Mouse (Mus musculus) adrenal gland, postnatal 14 days (tissue): ENCODE measurements around the gene Tspan9. TPM values are rescaled to one million over a fixed set of nuclear protein-coding genes. Genes with fewer than 3 reads are reported as not detected.

Experiments used
- DNase-seq: peaks from one replicate; pipeline ENCODE4 v3.0.0; 2021; ENCODE audit warnings: mixed read lengths
- total RNA-seq: library from RNA; stranded (reverse); gene quantifications from 2 replicates; pipeline ENCODE4 v1.2.3, GENCODE M21; 2021

Tspan9 gene
- total RNA-seq, 1 experiment from 2014 or later = 59.0 TPM

DNA sequence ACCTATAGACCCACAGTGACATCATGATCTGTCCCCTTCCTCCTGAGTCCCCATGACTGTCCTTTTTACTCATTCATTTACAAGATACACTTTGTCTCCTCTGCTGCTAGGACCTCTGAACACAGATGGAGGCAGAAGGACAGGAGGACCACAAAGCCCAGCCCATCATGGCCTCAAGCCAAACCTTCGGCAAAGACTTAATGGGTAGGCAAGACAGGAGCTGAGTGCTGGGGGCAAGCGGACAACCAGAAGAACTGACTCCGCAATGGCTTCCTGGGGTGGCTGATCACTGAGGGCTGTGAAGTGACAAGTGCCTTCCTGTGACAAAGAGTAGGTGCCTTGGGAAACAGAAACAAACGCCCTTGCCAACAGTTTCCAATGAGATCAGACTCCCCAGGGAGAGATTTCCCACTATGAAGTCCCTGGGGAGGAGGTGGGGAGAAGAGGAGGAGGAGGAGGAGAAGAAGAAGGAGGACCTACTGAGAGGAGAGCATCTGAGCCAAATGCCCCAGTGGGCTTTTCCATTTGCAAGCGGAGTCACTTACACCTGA, 67.9 kb downstream of the Tspan9 start:
- DNase-seq = no peak

DNA sequence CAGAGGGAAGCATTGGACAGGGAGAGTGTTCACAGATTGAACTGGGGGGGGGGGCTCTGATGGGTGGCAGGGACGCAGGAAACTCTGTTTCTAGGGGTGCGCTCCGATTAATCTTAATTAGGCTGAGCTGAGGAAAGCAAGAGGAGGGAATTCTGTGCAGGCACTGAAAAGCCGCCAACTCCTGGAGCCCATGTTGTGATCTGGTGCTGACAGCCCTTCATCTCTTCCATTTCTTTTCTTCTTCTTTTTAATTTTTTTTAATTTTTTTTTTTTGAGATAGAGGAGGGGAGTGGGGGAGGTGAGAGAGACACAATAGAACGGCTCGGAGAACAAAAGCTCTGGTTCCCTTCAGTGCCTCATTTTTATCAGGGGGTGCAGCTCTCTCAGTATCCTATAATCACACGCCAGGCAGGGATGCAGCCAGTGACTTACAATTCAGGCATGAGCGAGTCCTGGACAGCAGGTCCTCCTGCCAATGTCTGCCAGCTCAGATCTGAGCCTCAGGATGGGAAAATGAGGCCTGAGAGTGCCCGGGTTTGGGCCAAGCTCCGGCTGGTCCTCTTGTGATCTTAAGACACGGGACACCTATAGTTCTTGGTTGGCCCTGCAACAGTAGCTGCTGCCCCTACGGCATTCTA, 72.4 kb downstream of the Tspan9 start:
- DNase-seq = no peak

DNA sequence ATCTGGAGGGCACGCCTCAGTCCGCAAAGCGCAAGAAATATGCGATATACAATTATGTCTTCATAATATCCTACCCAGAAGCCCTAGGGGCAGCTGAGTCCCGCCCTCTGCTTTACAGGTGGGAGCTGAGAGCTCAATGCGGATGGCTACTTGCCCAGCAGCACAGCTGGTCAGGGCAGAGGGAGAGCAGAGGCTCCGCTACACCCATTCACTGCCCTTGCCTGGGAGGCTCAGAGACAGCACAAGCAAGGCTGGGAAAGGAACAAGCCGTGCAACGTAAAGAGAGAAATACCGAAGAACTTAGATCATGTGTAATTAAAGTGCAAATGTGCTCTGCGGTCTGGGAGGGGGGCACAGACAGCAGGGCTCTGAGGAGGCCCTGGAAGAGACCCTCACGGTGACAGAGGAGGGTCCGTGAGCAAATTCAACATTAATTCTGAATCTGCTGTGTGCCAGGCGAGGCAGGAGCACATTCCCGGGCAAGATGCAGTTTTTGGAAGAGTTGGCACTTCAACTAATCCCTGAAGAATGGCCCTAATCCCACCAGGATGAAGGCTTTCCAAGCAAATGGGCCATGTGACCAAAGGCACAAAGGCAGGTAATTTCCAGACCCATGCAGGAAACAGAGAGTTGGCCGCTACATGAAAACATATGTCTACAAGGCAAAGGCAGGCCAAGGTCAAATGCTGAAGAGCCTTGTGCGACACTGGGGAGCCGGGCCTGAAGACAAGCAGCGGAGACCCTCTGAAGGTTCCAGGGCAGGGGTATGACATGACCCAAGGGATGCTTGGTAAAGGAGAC, 73.1 kb downstream of the Tspan9 start:
- no peak for DNase-seq

DNA sequence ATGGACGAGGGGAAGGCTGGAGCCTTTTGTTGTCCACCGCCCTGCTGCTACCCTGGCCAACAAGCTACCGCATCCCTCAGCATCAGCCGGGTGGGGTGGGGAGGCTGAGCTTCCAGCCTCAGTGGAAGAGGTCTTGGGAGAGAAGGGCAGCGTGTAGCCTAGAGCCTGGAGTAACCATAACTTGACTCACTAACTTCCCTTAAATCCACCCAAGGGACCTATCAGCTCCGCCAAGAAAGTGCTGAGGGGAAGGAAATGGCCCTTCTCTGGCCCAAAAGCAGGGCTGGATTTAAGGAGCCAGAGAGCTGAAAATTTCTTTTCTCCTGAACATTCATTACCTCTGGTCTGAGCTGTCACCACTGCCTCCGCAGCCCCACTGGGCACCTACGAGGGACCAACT, 75.2 kb downstream of the Tspan9 start:
- no peak for DNase-seq

- peak; percentile 33 for DNase-seq
Observed at GRCm38 (mm10) chr6:128065982-128066381, 77.4 kb downstream of the Tspan9 start.

DNA sequence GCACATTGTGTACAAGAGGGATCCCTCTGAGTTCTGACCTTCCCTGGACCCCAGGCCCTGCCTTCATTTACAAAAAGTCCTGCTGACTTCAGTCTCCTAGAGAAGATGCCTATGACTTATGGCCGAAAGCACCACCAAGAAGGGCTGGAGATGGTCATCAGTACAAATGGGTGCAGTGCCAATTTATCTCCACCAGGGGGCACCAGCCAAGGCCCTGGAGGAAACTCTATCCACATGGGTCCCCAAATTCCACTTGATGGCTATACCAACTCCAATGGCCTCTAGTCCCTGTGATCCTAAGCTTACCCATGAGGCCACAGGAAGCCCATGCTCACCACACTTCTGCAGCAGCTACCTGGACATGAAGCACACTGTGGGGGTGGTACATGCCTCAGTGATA, 79.9 kb downstream of the Tspan9 start:
- DNase-seq = peak; percentile 72

GRCm38 (mm10) chr6:128062784-128063183, 80.6 kb downstream of the Tspan9 start:
- no peak for DNase-seq

- no peak for DNase-seq
Observed at GRCm38 (mm10) chr6:128062216-128062615, 81.2 kb downstream of the Tspan9 start.

DNA sequence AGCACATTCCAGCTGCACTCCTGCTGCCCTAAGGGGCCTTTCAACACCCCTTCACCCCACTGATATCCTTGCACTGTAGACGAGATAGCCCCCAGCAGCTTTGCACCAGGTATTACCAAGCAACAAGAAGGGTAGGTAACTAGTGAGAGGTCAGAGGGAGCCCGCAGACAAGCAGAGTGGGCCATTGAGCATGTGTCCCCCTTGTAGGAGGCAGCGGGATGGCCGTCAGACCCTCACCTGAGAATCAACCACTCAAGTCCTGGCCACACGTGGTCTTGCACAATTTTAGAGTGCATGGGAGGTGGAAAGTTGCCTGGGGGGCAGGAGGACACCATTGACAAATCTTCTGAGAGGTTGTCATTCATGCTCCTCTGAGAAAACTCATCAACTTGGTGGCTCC, 82.1 kb downstream of the Tspan9 start:
- DNase-seq = no peak

GRCm38 (mm10) chr6:128058570-128058969, 84.8 kb downstream of the Tspan9 start:
- no peak for DNase-seq

DNA sequence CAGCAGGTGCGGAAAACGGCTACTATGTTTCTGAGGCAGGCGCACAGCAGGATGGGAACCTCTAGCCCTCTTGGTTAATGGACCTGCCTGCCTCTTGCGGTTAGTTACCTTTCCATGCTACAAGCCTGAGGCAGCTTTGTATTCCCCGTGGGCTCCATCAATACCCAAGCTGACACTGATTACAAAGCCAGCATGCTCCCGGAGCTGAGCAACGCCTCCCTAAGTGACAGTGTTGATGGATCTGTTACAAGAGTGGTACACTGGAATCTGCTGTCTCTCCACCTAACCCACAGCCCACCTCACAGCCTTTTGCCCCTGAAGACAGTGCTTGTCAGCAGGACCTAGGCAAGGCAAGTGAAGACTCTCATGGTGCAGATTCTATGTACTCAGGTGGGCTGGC, 85.2 kb downstream of the Tspan9 start:
- no peak for DNase-seq

DNA sequence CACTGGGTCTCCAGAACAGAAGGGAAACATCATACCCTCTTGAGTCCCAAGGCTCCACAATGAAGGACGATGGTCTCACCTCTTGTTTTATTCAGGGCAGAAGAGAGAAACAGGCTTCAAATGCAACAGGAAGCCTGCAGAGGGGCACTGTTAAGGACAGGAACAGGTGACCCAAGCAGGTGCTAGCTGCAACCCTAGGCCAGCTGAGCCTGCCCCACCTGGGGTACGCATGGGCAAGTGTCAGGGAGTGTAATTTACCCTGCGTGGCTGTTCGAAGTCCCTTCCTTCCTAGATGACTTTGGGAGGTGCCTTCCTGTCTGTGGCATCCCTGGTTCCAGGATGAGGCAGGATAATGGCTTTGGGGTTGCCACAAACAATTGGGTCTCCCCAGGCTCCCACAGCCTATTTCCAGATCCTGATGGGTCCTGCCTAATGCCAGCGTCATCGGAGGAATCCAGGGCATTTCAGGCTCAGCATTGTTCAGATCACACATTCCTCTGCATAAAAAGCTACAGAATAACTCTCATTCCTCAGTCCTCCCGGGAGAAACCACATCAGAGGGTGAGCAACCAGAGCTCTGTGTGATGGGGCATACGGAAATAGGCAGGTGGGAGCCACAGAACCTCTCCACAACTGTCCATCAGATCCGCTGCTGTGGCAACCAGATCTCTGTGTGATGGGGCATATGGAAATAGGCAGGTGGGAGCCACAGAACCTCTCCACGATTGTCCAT, 90.2 kb downstream of the Tspan9 start:
- no peak for DNase-seq

DNA sequence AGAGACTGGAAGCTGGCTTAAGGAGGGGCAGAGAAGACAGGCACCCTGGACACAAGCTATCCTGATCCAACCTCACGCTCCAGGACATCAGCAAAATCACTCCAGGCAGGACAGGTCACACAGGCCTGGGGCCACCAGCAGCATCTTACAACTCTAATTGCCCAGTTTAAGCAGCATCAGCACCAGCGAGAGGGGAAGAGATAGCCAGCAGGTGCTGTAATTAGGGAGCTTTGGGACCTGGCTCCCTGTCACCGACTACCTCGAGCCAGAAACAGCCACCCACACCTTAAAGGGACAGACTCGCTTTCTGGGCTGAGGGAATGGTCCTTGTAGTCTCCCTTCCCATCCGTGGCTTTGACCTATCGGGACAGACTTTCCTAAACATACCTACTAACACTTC, 95.7 kb downstream of the Tspan9 start:
- DNase-seq = no peak

DNA sequence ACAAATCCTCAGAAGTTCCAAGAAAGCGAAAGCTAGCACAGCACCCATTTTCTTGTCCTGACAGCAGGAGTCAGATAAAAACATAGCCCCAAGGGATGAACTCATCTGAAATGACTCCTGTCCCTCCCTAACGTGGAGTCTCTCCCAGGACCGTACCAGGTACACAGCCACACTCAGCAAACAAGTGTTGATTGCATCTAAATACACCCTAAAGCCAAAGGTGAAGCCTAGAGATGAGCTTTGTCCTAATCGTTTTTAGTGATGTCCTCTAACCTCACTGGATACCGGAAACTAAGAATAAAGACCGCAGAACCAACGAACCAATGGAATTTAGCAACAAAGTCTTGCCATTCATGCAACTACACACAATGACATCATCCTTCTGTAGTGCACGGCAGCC, 96.2 kb downstream of the Tspan9 start:
- no peak for DNase-seq

- DNase-seq = no peak
Observed at GRCm38 (mm10) chr6:128046799-128047198, 96.6 kb downstream of the Tspan9 start.

GRCm38 (mm10) chr6:128044691-128045090, 98.7 kb downstream of the Tspan9 start:
- DNase-seq = no peak

DNA sequence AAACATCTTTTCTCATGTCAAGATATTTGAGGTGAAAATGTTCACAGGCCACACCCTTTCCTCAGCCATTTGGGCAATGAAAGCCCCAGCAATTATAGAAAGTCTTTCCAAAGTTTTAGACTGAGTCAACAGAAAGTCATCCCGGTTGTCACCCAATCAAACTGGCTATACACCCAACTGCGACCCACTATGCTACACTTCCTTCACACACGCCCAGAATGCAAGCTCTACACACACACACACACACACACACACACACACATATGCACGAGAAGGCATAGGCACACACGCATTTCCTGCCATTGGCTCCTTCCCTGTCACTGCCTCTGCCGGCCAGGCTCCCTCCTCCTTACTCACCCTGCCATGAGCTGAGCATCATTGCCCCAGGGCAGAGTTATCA, 99.9 kb downstream of the Tspan9 start:
- DNase-seq = no peak

- DNase-seq = no peak
Observed at GRCm38 (mm10) chr6:128041836-128042235, 101.6 kb downstream of the Tspan9 start.

GRCm38 (mm10) chr6:128039077-128039766, 104.2 kb downstream of the Tspan9 start:
- no peak for DNase-seq

GRCm38 (mm10) chr6:128038568-128038967, 104.8 kb downstream of the Tspan9 start:
- DNase-seq = no peak

DNA sequence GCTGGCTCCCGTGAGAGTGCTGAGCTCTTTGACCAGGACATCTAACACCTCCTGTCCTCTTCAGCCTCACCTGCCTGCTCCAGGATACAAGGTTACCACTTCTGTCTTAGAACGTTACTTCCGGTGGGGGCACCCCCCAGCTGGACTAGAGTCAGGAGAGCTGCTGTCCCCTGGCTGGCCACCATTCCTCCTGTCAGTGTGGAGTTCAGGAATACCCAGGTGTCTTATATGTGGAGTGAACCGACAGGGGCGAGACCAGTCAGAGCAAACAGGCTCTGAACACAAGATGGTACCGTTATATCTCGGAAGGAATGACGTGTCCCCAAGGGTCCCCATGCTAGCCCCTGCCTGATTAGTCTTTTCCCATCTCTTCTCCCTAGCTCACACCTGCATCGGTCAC, 106.8 kb downstream of the Tspan9 start:
- DNase-seq = no peak

DNA sequence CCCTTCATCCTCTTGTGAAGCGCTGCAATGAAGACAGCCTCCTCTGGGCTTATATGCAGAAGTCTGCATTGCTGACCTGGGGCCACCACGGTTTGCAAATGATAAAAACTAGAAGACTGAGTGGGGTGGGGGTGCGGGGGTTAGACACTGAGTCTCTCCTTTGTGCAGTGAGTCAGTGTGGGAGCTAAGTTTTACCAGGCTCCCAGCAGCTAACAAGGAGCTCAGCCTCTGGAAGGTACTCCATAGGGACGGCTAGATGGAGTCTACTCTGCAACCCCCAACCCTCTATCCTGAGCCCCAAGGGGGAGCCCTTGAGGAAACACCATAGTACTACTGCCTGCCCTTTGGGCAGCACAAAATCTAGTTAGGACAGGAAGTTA, 107.5 kb downstream of the Tspan9 start:
- no peak for DNase-seq
